Mouse (Mus musculus) lung, adult 2 months (tissue): Measurements from ENCODE around the gene Gm45623.

Experiments
- CTCF ChIP-seq: fragments of 200-500 bp; IDR thresholded peaks from 2 replicates; pipeline ENCODE4 v1.5.1; 2011; ENCODE audit warnings: mild to moderate bottlenecking, low read length, control low read depth; ENCODE audit not compliant: insufficient read depth
- POLR2A ChIP-seq: fragments of 200-500 bp; IDR thresholded peaks from 2 replicates; pipeline ENCODE4 v1.6.1; 2011; ENCODE audit warnings: low read depth, mild to moderate bottlenecking, control low read depth, low read length, borderline replicate concordance; ENCODE audit errors: extremely low read depth

DNA sequence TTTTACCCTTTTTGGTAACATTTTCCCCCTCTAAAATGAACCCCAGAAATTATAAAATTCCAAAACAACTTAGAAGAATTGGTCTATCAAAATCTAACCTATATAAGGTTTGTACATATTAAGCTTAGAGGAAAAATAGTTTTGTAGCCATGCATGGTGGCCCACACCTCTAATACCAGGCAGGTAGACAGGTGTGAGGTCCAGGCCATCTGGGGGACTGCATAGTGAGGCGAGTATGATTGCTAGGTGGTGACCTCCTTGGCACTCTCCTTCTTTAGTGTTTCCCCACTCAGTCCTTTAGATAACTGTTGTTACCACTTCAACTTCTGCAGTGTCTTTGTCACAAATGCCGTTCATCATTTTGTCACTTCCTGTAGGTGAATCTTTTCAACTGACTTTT lies 49.0 kb downstream of the Gm45623 start:
- TF ChIP-seq CTCF (no peak), POLR2A (no peak)
